Mouse (Mus musculus) heart, embryonic 14.5 days (tissue): ENCODE measurements around the gene Pld3. TPM values are rescaled to one million over a fixed set of nuclear protein-coding genes. Genes with fewer than 3 reads are reported as not detected.
A peak's percentile ranks its signal among the peaks of the same experiment; 100 is the strongest.

Experiments
- ATAC-seq: fragments of 200-750 bp; cut with Nextera tagmentation; 2 replicates; pipeline ENCODE4 v1.8.0; 2017; ENCODE audit warnings: low read depth, moderate TSS enrichment; ENCODE audit not compliant: insufficient number of reproducible peaks, insufficient read depth, low FRiP score
- H3K27ac ChIP-seq, 2 experiments: fragments of 200-500 bp in 1 of 2; fragments of 300-500 bp in 1 of 2; sonication (generic) in 1 of 2; replicated peaks in 1 of 2; 2 replicates each; pipeline ENCODE4 v1.5.1; 2012 to 2014; ENCODE audit warnings: low read depth in 2 of 2, low read length in 2 of 2, control low read depth in 1 of 2, mild to moderate bottlenecking in 1 of 2, mixed read lengths in 1 of 2; ENCODE audit not compliant: control insufficient read depth in 1 of 2, insufficient read depth in 1 of 2
- H3K27me3 ChIP-seq: fragments of 300-500 bp; sonication (generic); 2 replicates; pipeline ENCODE4 v1.6.1; 2014; ENCODE audit warnings: mild to moderate bottlenecking, low read length, control low read depth; ENCODE audit not compliant: control insufficient read depth, insufficient read depth
- H3K36me3 ChIP-seq: fragments of 300-500 bp; sonication (generic); 2 replicates; pipeline ENCODE4 v1.6.1; 2014; ENCODE audit warnings: mild to moderate bottlenecking, control low read depth, low read length, mixed read lengths; ENCODE audit not compliant: control insufficient read depth, insufficient read depth
- H3K4me1 ChIP-seq, 2 experiments: fragments of 200-500 bp in 1 of 2; fragments of 300-500 bp in 1 of 2; sonication (generic) in 1 of 2; 2 replicates each; pipeline ENCODE4 v1.6.1; 2012 to 2014; ENCODE audit warnings: low read length in 2 of 2, control low read depth in 1 of 2, mixed read lengths in 1 of 2; ENCODE audit not compliant: control insufficient read depth in 2 of 2, insufficient read depth in 2 of 2
- H3K4me2 ChIP-seq: fragments of 300-500 bp; sonication (generic); 2 replicates; pipeline ENCODE4 v1.6.1; 2014; ENCODE audit warnings: mild to moderate bottlenecking, low read length
- H3K4me3 ChIP-seq, 2 experiments: fragments of 200-500 bp in 1 of 2; fragments of 300-500 bp in 1 of 2; sonication (generic) in 1 of 2; 2 replicates each; pipeline ENCODE4 v1.5.1; 2012 to 2014; ENCODE audit warnings: low read length in 2 of 2, mild to moderate bottlenecking in 2 of 2, control low read depth in 1 of 2, low read depth in 1 of 2, moderate library complexity in 1 of 2; ENCODE audit not compliant: control insufficient read depth in 1 of 2, insufficient read depth in 1 of 2
- H3K9ac ChIP-seq: fragments of 300-500 bp; sonication (generic); 2 replicates; pipeline ENCODE4 v1.6.1; 2014; ENCODE audit warnings: mild to moderate bottlenecking, low read length
- H3K9me3 ChIP-seq: fragments of 300-500 bp; sonication (generic); 2 replicates; pipeline ENCODE4 v1.6.1; 2016; ENCODE audit warnings: low read length, control low read depth; ENCODE audit not compliant: control insufficient read depth
- WGBS: fragments of 180-500 bp; shearing (Covaris S2); extraction: QIAGEN DNeasy Blood & Tissue Kit; methylation state at CpG from one replicate; pipeline ENCODE4 v1.1.7; 2014; 5-methylcytosine and 5-hydroxymethylcytosine counted together
- polyA plus RNA-seq: library from polyadenylated mRNA; unstranded; fragments of >200 nt; fragmentation: Nextera tagmentation; extraction: Ambion mirVana; gene quantifications from 2 replicates; pipeline ENCODE4 v1.2.1, GENCODE M21; 2014

The Pld3 gene
- polyA plus RNA-seq, 1 experiment from 2014 or later, result 61.7 TPM

GRCm38 (mm10) chr7:27560978-27561377, 8.0 kb upstream of the Pld3 start:
- Histone ChIP-seq H3K27me3 (no peaks in the 10 kb centered on the region), H3K36me3 (peaks cover 71% of the 10 kb centered on the region), H3K4me2 (peak overlapping the region; percentile 53), H3K9ac (peak overlapping the region; percentile 27; the same call in 1 of the 2 replicates), H3K9me3 (no peaks in the 10 kb centered on the region), H3K4me1 (peaks cover 14 to 18% of the 10 kb centered on the region in 2 experiments), H3K27ac (peak overlapping the region; percentile 91 to 96), H3K4me3 (peak overlapping the region; percentile 8 to 10)
- ATAC-seq, result peak; percentile 8; the same call in 1 of the 2 replicates
- WGBS, result 75% methylated on average over 1 of the region's 1 CpGs

DNA sequence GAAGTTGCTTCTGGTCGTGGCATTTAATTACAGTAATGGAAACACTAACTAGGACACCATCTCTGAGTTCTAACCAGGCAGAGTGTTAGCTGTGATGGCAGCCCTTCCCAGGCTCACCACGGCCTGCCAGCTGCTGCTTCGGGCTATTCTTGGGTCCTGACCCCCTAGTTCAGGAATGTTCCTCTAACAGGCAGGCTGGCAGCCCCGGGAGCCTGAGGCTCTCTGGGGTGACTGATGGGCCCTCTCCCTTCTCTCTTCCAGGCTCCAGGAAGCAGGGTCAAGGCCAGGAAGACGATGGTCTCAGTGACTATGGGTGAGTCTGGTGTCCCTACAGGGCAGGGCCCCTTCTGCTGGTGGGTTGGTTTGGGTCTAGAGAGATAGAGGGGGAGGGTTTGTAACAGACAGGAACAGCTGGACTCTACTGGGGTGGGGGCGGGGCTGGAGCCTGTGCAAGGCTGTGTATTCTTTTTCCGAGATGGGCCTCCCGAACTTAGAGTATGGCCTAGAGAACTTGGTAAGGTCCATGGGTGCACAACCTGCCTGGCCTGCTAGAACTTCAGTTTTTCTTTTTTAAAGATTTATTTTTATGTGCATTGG, 7.4 kb upstream of the Pld3 start:
- Histone ChIP-seq H3K4me3 (peak overlapping the region; percentile 10 to 39), H3K27me3 (no peaks in the 10 kb centered on the region), H3K9ac (peak overlapping the region; percentile 34), H3K36me3 (peaks cover 72% of the 10 kb centered on the region), H3K9me3 (no peaks in the 10 kb centered on the region), H3K4me1 (peaks cover 14 to 18% of the 10 kb centered on the region in 2 experiments), H3K27ac (peak overlapping the region; percentile 91 to 96), H3K4me2 (peak overlapping the region; percentile 53)
- 33% methylated on average over 8 of the region's 8 CpGs for WGBS
- ATAC-seq, result peak; percentile 76

GRCm38 (mm10) chr7:27552070-27552469, 948 bp downstream of the Pld3 start:
- Histone ChIP-seq H3K9me3 (no peaks in the 10 kb centered on the region), H3K36me3 (peaks cover 13% of the 10 kb centered on the region), H3K4me2 (peak overlapping the region; percentile 84), H3K4me1 (peaks cover 4 to 15% of the 10 kb centered on the region in 2 experiments; a peak in 3 of 4 replicates), H3K4me3 (peak overlapping the region in 1 of 2 experiments; percentile 70; a peak in 1 of 4 replicates), H3K27me3 (no peaks in the 10 kb centered on the region), H3K9ac (peak overlapping the region; percentile 82), H3K27ac (no peak overlapping the region)
- no peak for ATAC-seq
- 52% methylated on average over 5 of the region's 5 CpGs for WGBS

GRCm38 (mm10) chr7:27549597-27549996, 3.4 kb downstream of the Pld3 start:
- no peak overlapping the region for H3K27ac ChIP-seq
- H3K4me2 ChIP-seq, result no peak overlapping the region
- H3K36me3 ChIP-seq, result no peaks in the 10 kb centered on the region
- ATAC-seq, result no peak
- H3K4me1 ChIP-seq, result peaks cover 7 to 15% of the 10 kb centered on the region in 2 experiments; a peak in 3 of 4 replicates
- 71% methylated on average over 6 of the region's 6 CpGs for WGBS
- no peak overlapping the region for H3K4me3 ChIP-seq
- H3K27me3 ChIP-seq, result no peaks in the 10 kb centered on the region
- H3K9me3 ChIP-seq, result no peaks in the 10 kb centered on the region
- no peak overlapping the region for H3K9ac ChIP-seq

GRCm38 (mm10) chr7:27544675-27545370, 8.2 kb downstream of the Pld3 start:
- peaks cover 5 to 15% of the 10 kb centered on the region in 2 experiments; a peak in 3 of 4 replicates for H3K4me1 ChIP-seq
- H3K4me3 ChIP-seq, result no peak overlapping the region
- 77% methylated on average over 12 of the region's 12 CpGs for whole genome bisulfite sequencing
- H3K27me3 ChIP-seq, result no peaks in the 10 kb centered on the region
- H3K9ac ChIP-seq, result no peak overlapping the region
- peaks cover 11% of the 10 kb centered on the region; the same call in 1 of the 2 replicates for H3K36me3 ChIP-seq
- H3K9me3 ChIP-seq, result no peaks in the 10 kb centered on the region
- no peak overlapping the region for H3K27ac ChIP-seq
- no peak overlapping the region; the same call in 1 of the 2 replicates for H3K4me2 ChIP-seq
- no peak for ATAC-seq

- H3K4me2 ChIP-seq, result no peak overlapping the region
- H3K27ac ChIP-seq, result no peak overlapping the region
- H3K27me3 ChIP-seq, result no peaks in the 10 kb centered on the region
- no peak for ATAC-seq
- H3K9me3 ChIP-seq, result no peaks in the 10 kb centered on the region
- H3K4me1 ChIP-seq, result peaks cover 5 to 15% of the 10 kb centered on the region in 2 experiments; a peak in 3 of 4 replicates
- 63% methylated on average over 4 of the region's 4 CpGs for WGBS
- no peak overlapping the region for H3K9ac ChIP-seq
- no peak overlapping the region for H3K4me3 ChIP-seq
- peaks cover 21% of the 10 kb centered on the region; the same call in 1 of the 2 replicates for H3K36me3 ChIP-seq
Observed at GRCm38 (mm10) chr7:27543851-27544250, 9.2 kb downstream of the Pld3 start.

GRCm38 (mm10) chr7:27543065-27543464, 10.0 kb downstream of the Pld3 start:
- no peak for ATAC-seq
- no peaks in the 10 kb centered on the region for H3K9me3 ChIP-seq
- H3K4me3 ChIP-seq, result peak overlapping the region; percentile 41 to 50
- peaks cover 5 to 15% of the 10 kb centered on the region in 2 experiments; a peak in 3 of 4 replicates for H3K4me1 ChIP-seq
- H3K27me3 ChIP-seq, result no peaks in the 10 kb centered on the region
- 38% methylated on average over 6 of the region's 6 CpGs for WGBS
- no peak overlapping the region for H3K27ac ChIP-seq
- peak overlapping the region; percentile 78 for H3K9ac ChIP-seq
- peak overlapping the region; percentile 96 for H3K4me2 ChIP-seq
- peaks cover 21% of the 10 kb centered on the region; the same call in 1 of the 2 replicates for H3K36me3 ChIP-seq
